In genomic region chr11:4027561-4028334, GRCm38 (mm10) we compare ENCODE assay signal across 27 mouse cellular contexts. TPM values are rescaled to one million over a fixed set of nuclear protein-coding genes. Genes with fewer than 3 reads are reported as not detected.
DNase-seq lines count a peak whose midpoint lies in the region; ATAC-seq and TF ChIP-seq lines count a peak whose summit lies in the region.
"Had no signal": no experiment of that assay in that cellular context is flagged by ENCODE, and none has a peak within 500 bp of the region (broad histone marks: within the 10 kb centered on the region; RNA-seq: fewer than 3 reads in every experiment).

No protein-coding gene starts in this region.

- no peak overlapping the region for H3K27ac ChIP-seq in lung, postnatal 0 days (ENCODE audit: low read length)
- H3K27ac ChIP-seq in kidney, embryonic 16.5 days (ENCODE audit: low read length): no peak overlapping the region
- H3K27ac ChIP-seq: hindbrain, embryonic 12.5 days; left cerebral cortex, adult 2 months; liver, embryonic 15.5 days; midbrain, embryonic 13.5 days; stomach, postnatal 0 days had no signal

- H3K9ac ChIP-seq in lung, postnatal 0 days (replicated peaks; ENCODE audit: low read depth): no peak overlapping the region
- no peak overlapping the region for H3K9ac ChIP-seq in kidney, embryonic 16.5 days (replicated peaks; ENCODE audit: low read length)
- H3K9ac ChIP-seq: hindbrain, embryonic 12.5 days; liver, embryonic 15.5 days; midbrain, embryonic 13.5 days had no signal

- TF ChIP-seq EP300 in lung, postnatal 0 days (IDR thresholded peaks at IDR 0.05): no peak

- no peaks in the 10 kb centered on the region for H3K9me3 ChIP-seq in lung, postnatal 0 days (ENCODE audit: low read length)
- no peaks in the 10 kb centered on the region for H3K9me3 ChIP-seq in kidney, embryonic 16.5 days (ENCODE audit: low read length)
- H3K9me3 ChIP-seq: hindbrain, embryonic 12.5 days; liver, embryonic 15.5 days; midbrain, embryonic 13.5 days had no signal

- no peaks in the 10 kb centered on the region for H3K27me3 ChIP-seq in lung, postnatal 0 days (replicated peaks; ENCODE audit: insufficient read depth, low read length)
- H3K27me3 ChIP-seq in kidney, embryonic 16.5 days (ENCODE audit: insufficient read depth, low read length): no peaks in the 10 kb centered on the region
- H3K27me3 ChIP-seq: liver, embryonic 15.5 days had no signal

- H3K36me3 ChIP-seq in lung, postnatal 0 days (ENCODE audit: insufficient read depth, low read length): no peaks in the 10 kb centered on the region
- H3K36me3 ChIP-seq in kidney, embryonic 16.5 days (ENCODE audit: insufficient read depth, low read length): no peaks in the 10 kb centered on the region
- H3K36me3 ChIP-seq: hindbrain, embryonic 12.5 days; liver, embryonic 15.5 days; midbrain, embryonic 13.5 days had no signal

- H3K4me1 ChIP-seq in lung, postnatal 0 days (ENCODE audit: insufficient read depth, low read depth, low read length): no peaks in the 10 kb centered on the region
- H3K4me1 ChIP-seq in kidney, embryonic 16.5 days (ENCODE audit: insufficient read depth, low read length): no peaks in the 10 kb centered on the region
- H3K4me1 ChIP-seq: hindbrain, embryonic 12.5 days; midbrain, embryonic 13.5 days had no signal

- TF ChIP-seq CTCF in lung, postnatal 0 days (IDR thresholded peaks at IDR 0.05): no peak

- 63% methylated on average over 9 of the region's 9 CpGs for WGBS in lung, postnatal 0 days
- 77% methylated on average over 9 of the region's 9 CpGs for WGBS in kidney, embryonic 16.5 days

- no peak overlapping the region for H3K4me3 ChIP-seq in lung, postnatal 0 days (ENCODE audit: low read depth, low read length)
- H3K4me3 ChIP-seq in kidney, embryonic 16.5 days (ENCODE audit: low read length): no peak overlapping the region
- H3K4me3 ChIP-seq: hindbrain, embryonic 12.5 days; left cerebral cortex, adult 2 months; liver, embryonic 15.5 days; midbrain, embryonic 13.5 days had no signal

- H3K4me2 ChIP-seq in lung, postnatal 0 days (replicated peaks; ENCODE audit: low read depth, low read length): no peak overlapping the region
- H3K4me2 ChIP-seq in kidney, embryonic 16.5 days (replicated peaks; ENCODE audit: low read depth, low read length): no peak overlapping the region
- H3K4me2 ChIP-seq: heart, embryonic 11.5 days; hindbrain, embryonic 12.5 days; liver, embryonic 15.5 days; midbrain, embryonic 13.5 days had no signal

- no peak for ATAC-seq in lung, postnatal 0 days
- ATAC-seq in kidney, embryonic 16.5 days (ENCODE audit: low FRiP score, low TSS enrichment): no peak
- ATAC-seq: midbrain, embryonic 13.5 days had no signal

- peak; percentile 14 for DNase-seq in heart, adult 11 months
- DNase-seq in heart, adult 9 months (ENCODE audit: low spot score in 2 of 2): no peak
- peak; percentile 15 for DNase-seq in lung, postnatal 0 days (ENCODE audit: low spot score)
- no peak for DNase-seq in lung, postnatal 4 days
- peak; percentile 48 to 50 for DNase-seq in left cerebral cortex, adult 18-20 months (ENCODE audit: low spot score in 2 of 2)
- peak; percentile 16 to 38 for DNase-seq in right cerebral cortex, postnatal 36 days (ENCODE audit: low spot score in 2 of 2)
- DNase-seq: adrenal gland, postnatal 36 days; cerebellum, adult 9-11 months; gastrocnemius, postnatal 25 days; heart, postnatal 10 days; kidney, adult 8-10 months; kidney, postnatal 36 days; lung, postnatal 10 days; thymus, postnatal 25 days had no signal

RNA-seq across cellular contexts. Expression of gene Sec14l4, which starts 3.5 kb away (rescaled TPM):
- polyA plus RNA-seq in lung, postnatal 0 days (2015; fragmentation: Nextera tagmentation; extraction: Ambion mirVana): 28.0 and 35.9 TPM in 2 replicates
- total RNA-seq in left cerebral cortex, adult 18-20 months (2021): not detected
- 0.41 TPM in 1 of 2 replicates, not detected in the other for polyA plus RNA-seq in kidney, embryonic 16.5 days (2015; fragmentation: Nextera tagmentation; extraction: Ambion mirVana)
- total RNA-seq: gastrocnemius, postnatal 25 days; left cerebral cortex, adult 2 months; megakaryocyte, adult 5-6 weeks had no signal
- polyA plus RNA-seq: C2C12; embryonic facial prominence, embryonic 11.5 days; heart, embryonic 11.5 days; hindbrain, embryonic 12.5 days; midbrain, embryonic 13.5 days; neural tube, embryonic 14.5 days had no signal

RNA-seq across cellular contexts. Expression of gene Sec14l3, which starts 36.9 kb away (rescaled TPM):
- polyA plus RNA-seq in lung, postnatal 0 days (2015; fragmentation: Nextera tagmentation; extraction: Ambion mirVana): 529 and 716 TPM in 2 replicates
- total RNA-seq in left cerebral cortex, adult 18-20 months (2021): 1 to 10 TPM; 1.8 to 2.2 TPM
- polyA plus RNA-seq in kidney, embryonic 16.5 days (2015; fragmentation: Nextera tagmentation; extraction: Ambion mirVana): 1.7 TPM in 1 of 2 replicates, not detected in the other
- total RNA-seq: adrenal gland, postnatal 36 days; gastrocnemius, postnatal 25 days; megakaryocyte, adult 5-6 weeks had no signal
- polyA plus RNA-seq: C2C12; embryonic facial prominence, embryonic 11.5 days; heart, embryonic 11.5 days; hindbrain, embryonic 12.5 days; intestine, embryonic 14.5 days; limb, embryonic 14.5 days; liver, embryonic 15.5 days; midbrain, embryonic 13.5 days had no signal

RNA-seq across cellular contexts. Expression of gene Gal3st1, which starts 44.3 kb away (rescaled TPM):
- 20.5 and 21.1 TPM in 2 replicates for polyA plus RNA-seq in lung, postnatal 0 days (2015; fragmentation: Nextera tagmentation; extraction: Ambion mirVana)
- 1 to 10 TPM; 8.4 to 9.1 TPM for total RNA-seq in left cerebral cortex, adult 18-20 months (2021)
- 9.7 and 11.1 TPM in 2 replicates for polyA plus RNA-seq in kidney, embryonic 16.5 days (2015; fragmentation: Nextera tagmentation; extraction: Ambion mirVana)

RNA-seq across cellular contexts. Expression of gene 4930556J24Rik, which starts 51.2 kb away (rescaled TPM):
- not detected in 2 replicates for polyA plus RNA-seq in lung, postnatal 0 days (2015; fragmentation: Nextera tagmentation; extraction: Ambion mirVana)
- total RNA-seq in left cerebral cortex, adult 18-20 months (2021): not detected
- 0.31 and 0.49 TPM in 2 replicates for polyA plus RNA-seq in kidney, embryonic 16.5 days (2015; fragmentation: Nextera tagmentation; extraction: Ambion mirVana)
- total RNA-seq: adrenal gland, postnatal 36 days; gastrocnemius, postnatal 25 days; heart, postnatal 10 days; megakaryocyte, adult 5-6 weeks had no signal
- polyA plus RNA-seq: embryonic facial prominence, embryonic 11.5 days; limb, embryonic 14.5 days had no signal

Comparison
In these comparisons a context has a peak if more than half of its experiments do, and no peak if none do; other contexts are left out.
1. DNase-seq: peak in heart, adult 11 months (single experiment), lung, postnatal 0 days (single experiment), left cerebral cortex, adult 18-20 months (2 of 2) and right cerebral cortex, postnatal 36 days (2 of 2); none in heart, adult 9 months (0 of 2) and lung, postnatal 4 days (0 of 2).
2. RNA of gene Sec14l4, which starts 3.5 kb away (polyA plus RNA-seq): 28.0 to 35.9 TPM in lung, postnatal 0 days; 0.41 TPM in kidney, embryonic 16.5 days; every median in the first group is over 10 times any median in the second.
3. RNA of gene Sec14l3, which starts 36.9 kb away (polyA plus RNA-seq): 529 to 716 TPM in lung, postnatal 0 days; 1.7 TPM in kidney, embryonic 16.5 days; every median in the first group is over 100 times any median in the second.